Mouse (Mus musculus) cerebellum, adult 11-12 months (tissue): ENCODE measurements around the gene Fxr2.

Experiments used
- DNase-seq: peaks from one replicate; pipeline ENCODE4 v3.0.0; 2022

The Fxr2 gene

GRCm38 (mm10) chr11:69632284-69633089, at the start of gene Fxr2:
Gene Fxr2 (plus strand): TSS chr11:69632990.
- DNase-seq: peak; percentile 100

GRCm38 (mm10) chr11:69584008-69584407, 48.8 kb upstream of the Fxr2 start:
- no peak for DNase-seq

GRCm38 (mm10) chr11:69584937-69585336, 47.9 kb upstream of the Fxr2 start:
- DNase-seq: no peak

GRCm38 (mm10) chr11:69585718-69586325, 47.0 kb upstream of the Fxr2 start:
- no peak for DNase-seq

DNA sequence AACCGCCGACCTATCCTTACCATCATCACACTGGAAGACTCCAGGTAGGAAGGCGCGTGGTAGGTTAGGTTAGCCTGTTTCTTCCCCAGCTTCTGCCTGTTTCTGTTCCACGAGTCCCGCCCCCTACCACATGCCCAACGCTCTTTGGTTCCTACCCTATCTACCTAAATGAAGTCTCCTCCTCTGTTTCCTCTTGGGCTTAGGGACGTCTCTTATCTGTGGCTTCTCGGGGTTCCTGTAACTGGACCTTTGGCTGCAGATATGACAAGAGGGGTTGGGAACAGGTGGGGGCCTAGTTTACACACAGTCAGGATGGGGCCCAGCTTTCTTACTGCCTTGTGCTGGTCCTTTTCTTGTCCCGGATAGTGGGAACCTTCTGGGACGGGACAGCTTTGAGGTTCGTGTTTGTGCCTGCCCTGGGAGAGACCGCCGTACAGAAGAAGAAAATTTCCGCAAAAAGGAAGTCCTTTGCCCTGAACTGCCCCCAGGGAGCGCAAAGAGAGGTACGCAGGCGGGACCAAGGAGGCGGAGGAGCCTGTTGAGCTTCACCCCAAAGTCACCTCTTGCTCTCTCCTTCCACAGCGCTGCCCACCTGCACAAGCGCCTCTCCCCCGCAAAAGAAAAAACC, 43.5 kb upstream of the Fxr2 start:
- no peak for DNase-seq

DNA sequence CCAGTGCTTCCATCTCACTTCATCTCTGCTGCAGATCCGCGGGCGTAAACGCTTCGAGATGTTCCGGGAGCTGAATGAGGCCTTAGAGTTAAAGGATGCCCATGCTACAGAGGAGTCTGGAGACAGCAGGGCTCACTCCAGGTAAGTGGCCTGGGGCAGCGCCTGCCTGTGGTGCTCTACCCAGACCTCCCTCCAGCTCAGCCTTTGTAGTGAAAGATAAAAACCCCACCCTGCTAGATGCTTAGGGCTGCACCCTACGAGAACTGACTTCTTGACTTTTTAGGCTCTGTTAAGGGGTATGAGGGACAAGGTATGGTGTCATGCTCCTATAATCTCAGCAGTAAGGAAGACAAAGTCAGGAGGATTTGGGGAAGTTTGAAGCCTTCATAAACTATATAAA, 42.2 kb upstream of the Fxr2 start:
- no peak for DNase-seq

- no peak for DNase-seq
Observed at GRCm38 (mm10) chr11:69591424-69591823, 41.4 kb upstream of the Fxr2 start.

- peak; percentile 70 for DNase-seq
Observed at GRCm38 (mm10) chr11:69591899-69592637, 40.7 kb upstream of the Fxr2 start.

DNA sequence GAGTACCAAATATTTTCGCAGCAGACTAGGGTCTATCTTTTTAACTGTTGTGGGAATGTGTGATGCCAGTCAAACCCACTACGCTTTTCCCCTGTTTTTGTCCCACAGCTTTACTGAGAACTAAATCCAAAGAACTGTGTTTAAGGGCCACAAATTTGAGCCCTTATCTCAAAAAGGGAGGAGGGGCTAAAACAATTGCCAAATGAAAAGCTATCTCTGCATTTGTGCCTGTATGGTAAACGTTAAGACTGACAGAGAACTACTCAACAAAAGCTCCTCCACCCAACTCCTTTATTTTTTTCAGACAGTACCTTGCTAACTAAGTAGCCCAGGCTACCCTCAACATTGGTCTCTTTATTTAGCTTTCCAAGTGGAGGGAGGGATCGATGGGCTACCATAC, 40.0 kb upstream of the Fxr2 start:
- no peak for DNase-seq

DNA sequence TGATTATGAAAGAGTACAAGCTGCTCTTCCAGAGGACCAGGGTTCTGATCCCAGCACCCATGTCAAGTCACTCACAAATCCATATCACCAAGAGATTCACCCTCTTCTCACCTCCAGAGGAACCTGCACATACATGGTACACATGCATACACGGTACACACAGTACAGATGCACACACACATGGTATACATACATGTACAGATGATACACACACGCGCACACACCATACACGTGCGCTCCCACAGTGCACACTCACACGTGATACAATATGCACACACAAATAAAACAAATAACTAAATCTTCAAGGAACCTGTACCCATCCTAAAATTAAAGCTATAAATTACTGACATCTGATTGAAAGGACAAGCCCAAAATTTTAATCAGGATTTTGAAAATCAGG, 37.9 kb upstream of the Fxr2 start:
- no peak for DNase-seq

DNA sequence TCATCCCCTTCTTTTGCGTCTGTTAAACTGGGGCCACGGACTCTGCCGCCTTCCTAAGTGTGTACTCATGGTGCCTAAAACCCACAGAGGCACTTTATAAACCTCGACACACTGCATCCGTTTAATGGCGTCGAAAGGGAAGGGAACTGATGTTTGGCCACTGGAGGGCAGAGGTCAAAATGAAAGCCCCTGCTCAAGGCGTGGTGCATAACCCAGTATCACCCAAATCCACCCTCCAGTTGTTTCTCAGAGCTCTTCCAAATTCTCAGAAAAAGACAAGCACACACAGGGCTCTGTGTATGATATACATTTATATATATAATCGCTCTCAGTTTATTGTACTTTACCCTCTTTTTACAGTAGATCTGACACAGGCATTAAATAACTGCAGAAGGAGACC, 33.4 kb upstream of the Fxr2 start:
- no peak for DNase-seq

DNA sequence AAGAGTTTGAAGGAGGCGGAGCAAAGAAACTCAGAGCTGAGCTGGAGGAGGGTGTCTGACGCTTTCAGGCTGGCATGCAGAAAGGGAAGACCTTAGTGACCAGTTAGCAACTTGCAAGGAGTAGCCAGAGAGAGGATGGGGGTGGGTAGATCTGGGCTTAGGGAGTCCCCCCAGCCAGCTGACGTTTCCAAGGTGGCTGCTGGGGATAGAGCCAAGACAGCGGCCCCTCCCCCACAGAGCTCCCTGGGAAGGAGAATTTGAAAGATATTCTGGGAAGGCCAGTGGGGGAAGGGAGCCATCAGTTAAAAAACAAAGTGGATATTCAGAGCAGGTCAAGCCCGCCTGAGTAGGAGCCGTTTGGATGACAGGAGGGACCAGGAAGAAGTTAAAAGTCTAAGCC, 32.7 kb upstream of the Fxr2 start:
- peak; percentile 71 for DNase-seq

GRCm38 (mm10) chr11:69601768-69602167, 31.0 kb upstream of the Fxr2 start:
- DNase-seq: no peak

GRCm38 (mm10) chr11:69603516-69603915, 29.3 kb upstream of the Fxr2 start:
- DNase-seq: no peak

GRCm38 (mm10) chr11:69604347-69604746, 28.4 kb upstream of the Fxr2 start:
- DNase-seq: no peak

DNA sequence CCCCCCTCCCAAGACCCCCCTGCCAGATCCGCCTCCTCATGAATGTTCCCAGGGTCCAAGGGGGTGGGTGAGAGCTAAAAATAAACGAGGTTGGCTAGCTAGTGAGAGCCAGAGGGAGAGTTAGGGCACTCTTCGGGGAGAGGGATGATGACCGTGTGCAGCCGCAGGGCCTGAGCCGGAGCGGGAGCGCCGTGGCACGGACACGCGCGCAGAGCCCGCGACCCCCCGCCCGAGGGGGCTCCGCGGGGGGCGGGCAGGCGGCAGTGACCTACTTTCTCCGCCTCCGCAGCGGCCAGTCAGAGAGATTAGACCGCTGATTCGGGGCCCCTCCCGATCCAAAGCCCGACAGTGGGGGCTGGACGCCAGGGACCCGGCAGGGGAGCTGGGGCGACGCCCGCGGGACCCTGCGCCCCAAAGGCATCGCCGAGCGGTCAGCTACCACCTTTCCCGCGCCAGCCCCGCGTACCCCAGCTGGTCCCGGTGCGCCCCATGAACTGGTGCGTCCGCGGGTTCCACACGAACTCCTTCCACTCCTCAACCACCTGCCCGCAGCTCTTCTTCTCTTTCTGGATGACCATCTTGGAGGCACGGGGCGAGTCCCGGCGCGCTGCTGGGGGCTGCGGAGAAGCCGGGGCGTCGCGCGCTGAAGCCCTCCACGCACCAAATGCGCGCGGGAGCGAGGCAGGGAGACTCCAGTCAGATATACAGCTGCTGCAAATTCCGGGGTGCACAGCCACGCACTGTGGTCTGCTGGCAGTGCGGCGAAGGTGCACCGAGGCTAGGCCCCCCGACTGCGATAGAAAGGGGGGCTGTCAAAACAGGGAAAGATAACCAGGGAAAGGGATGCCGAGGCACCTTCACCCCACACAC, 27.8 kb upstream of the Fxr2 start:
- peak; percentile 91 for DNase-seq

DNA sequence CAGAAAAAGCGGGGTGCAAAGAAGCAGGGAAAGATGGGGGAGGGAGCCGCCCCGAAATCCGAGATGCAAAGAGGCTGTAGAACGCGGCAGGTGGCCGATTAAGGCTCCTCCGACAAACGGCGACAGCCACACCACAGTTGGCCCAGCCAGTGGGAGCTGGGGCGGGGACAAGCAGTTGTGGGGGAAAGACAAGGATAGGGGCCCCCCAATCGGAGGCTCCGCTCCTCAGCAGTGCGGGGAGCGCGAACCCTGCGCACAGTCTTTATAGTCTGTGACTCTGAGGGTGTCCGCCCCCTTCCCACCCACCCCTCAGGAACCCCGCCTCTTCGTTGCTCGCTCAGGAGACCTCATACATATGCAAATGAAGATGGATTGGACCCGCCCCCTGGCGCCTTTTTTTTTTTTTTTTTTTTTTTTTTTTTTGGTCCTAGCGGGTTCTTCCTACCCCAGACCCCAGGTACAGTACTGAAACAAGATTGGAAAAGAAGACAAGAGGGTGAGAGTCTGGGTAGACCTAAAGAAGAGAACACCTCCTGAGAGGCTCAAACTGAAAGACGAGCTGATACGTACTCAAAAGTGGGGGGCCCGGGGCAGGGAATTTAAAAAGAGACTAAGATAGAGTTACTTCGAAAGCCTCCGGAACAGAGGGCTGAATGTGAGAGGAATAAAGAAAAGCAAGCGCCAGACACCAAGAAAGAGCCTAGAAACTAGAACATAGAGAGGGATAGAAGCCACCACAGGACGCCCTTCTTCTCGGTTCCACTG, 26.9 kb upstream of the Fxr2 start, which contains the start of gene Atp1b2:
Gene Atp1b2 (minus strand): TSS at position 217 of the 765 bp plus-strand sequence.
- DNase-seq: peak; percentile 94

DNA sequence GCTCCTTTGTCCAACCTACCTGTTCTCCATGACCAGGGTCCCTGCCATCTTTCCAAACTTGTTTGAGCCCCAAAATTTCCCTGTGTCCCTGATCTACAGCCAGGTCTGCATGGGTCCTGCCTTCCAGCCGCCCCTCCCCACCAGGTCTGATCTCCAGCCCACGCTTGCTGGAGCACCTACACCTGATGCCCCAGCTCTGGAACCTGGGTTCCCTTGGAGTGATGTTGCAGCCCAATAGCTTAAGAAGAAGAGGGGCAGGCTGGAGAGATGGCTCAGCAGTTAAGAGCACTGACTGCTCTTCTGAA, 26.3 kb upstream of the Fxr2 start:
- DNase-seq: peak; percentile 67

GRCm38 (mm10) chr11:69606832-69607231, 26.0 kb upstream of the Fxr2 start:
- no peak for DNase-seq

DNA sequence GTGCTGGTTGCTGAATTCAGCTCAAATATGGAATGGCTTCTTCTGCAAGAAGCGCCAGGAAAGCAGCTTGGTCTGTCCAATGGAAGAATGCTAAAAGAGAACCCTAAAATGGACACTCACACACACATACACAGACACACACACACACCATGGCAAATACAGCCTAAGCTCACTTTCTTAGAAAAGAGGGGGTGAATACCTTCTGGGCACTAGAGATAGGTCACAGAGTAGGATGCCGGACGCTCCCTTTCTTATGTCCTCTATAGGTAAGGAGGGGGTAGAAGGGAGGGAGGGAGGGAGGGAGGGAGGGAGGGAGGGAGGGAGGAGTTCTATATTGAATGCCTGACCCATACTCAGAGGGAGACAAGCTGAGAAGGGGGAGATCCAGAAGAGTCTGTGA, 24.3 kb upstream of the Fxr2 start:
- DNase-seq: no peak

DNA sequence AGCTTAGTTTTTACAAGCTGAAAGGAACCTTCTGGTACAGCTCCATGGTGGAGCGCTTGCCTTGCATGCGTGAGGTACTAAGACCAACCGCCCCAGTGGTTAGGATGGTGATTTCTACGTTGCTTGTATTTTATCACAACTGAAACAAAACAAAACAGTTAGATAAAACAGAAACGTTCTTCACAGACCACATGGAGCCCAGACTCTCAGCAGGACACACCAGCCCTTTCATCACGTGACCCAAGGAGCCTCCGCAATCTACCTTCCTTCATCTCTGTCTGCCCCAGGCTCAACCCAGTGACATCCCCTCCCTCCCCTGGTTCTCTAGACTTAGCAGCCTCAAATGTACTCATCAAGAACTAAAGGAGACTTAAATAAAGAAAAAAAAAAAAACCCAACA, 23.4 kb upstream of the Fxr2 start:
- no peak for DNase-seq

GRCm38 (mm10) chr11:69610899-69611298, 21.9 kb upstream of the Fxr2 start:
- DNase-seq: peak; percentile 55
